Mouse (Mus musculus): ENCODE measurements around the gene Ncoa5. TPM values are rescaled to one million over a fixed set of nuclear protein-coding genes. Genes with fewer than 3 reads are reported as not detected.

The Ncoa5 gene
- polyA plus RNA-seq, 1 experiment: 19.6 TPM

DNA sequence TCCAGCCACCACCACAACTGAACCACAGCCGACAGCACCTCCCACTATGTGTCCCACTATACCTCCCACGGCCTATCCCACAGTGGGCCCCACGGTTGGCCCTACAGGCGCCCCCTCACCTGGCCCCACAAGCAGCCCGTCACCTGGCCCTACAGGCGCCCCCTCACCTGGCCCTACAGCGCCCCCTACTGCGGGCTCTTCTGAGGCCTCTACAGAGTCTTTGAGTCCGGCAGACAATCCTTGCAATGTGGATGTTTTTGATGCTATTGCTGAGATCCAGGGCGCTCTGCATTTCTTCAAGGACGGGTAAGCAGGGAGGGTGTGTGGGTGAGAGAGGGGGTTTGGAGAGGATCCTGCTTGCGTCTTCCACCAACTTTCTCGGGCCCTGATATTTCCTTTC is 82.2 kb downstream of the Ncoa5 start:
- Histone ChIP-seq H3K4me1 (peaks cover 56% of the 10 kb centered on the region), H3K4me3 (replicated peaks) (peak overlapping the region; percentile 77), H3K9me3 (peaks cover 59% of the 10 kb centered on the region), H3K27me3 (replicated peaks) (peaks cover 98% of the 10 kb centered on the region), H3K36me3 (replicated peaks; ENCODE audit: low read length) (no peaks in the 10 kb centered on the region)
- TF ChIP-seq FLI1 (IDR thresholded peaks at IDR 0.05; ENCODE audit: low read length) (no peak), GATA1 (IDR thresholded peaks at IDR 0.05; ENCODE audit: borderline replicate concordance, low read length) (no peak)

DNA sequence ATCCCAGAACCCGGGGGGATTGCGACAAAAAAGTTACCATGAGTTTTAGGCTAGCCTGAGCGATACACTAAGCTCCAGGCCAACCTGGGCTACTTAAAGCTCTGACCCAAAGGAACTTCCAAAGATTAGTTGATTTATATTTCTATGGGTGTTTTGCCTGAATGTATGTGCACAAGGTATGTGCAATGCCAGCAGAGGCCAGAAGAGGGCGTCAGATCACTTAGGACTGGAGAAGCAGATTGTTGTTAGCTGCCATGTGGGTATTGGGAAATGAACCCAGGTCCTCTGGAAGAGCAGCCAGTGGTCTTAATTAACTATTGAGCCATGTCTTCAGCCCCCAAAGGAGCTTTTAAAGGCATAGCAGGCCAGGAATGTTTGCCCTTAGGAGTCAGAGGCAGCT is 82.9 kb downstream of the Ncoa5 start:
- Histone ChIP-seq H3K36me3 (replicated peaks; ENCODE audit: low read length) (no peaks in the 10 kb centered on the region), H3K27me3 (replicated peaks) (peaks cover 98% of the 10 kb centered on the region), H3K4me3 (replicated peaks) (no peak overlapping the region), H3K4me1 (peaks cover 61% of the 10 kb centered on the region), H3K9me3 (peaks cover 52% of the 10 kb centered on the region)
- no peak for TF ChIP-seq GATA1 (IDR thresholded peaks at IDR 0.05; ENCODE audit: borderline replicate concordance, low read length)
- TF ChIP-seq FLI1 (IDR thresholded peaks at IDR 0.05; ENCODE audit: low read length): no peak

DNA sequence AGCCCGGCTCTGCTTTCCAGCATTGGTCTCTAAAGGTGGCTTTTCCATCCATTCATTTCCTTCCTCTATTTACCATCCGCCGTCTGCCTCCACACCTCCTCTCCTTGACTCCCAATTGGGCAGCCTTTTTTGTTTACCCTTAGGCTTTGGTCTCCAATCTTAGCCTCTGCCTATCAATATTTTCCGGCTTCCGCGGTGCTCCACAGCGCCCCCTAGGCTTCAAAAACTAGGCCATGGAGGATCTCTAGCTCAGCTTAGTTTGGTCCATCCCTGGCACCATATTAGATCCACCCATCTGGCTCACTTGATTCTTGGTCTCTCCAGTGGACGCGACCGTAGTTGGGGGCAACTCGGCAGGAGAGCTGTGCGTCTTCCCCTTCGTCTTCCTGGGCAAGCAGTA is 84.2 kb downstream of the Ncoa5 start:
- Histone ChIP-seq H3K4me3 (replicated peaks) (peak overlapping the region; percentile 82), H3K9me3 (peaks cover 43% of the 10 kb centered on the region)

More for the DNA sequence above, 84.2 kb downstream of the Ncoa5 start:
- H3K27me3 ChIP-seq (replicated peaks): peaks cover 99% of the 10 kb centered on the region
- H3K36me3 ChIP-seq (replicated peaks; ENCODE audit: low read length): no peaks in the 10 kb centered on the region
- no peak for TF ChIP-seq GATA1 (IDR thresholded peaks at IDR 0.05; ENCODE audit: borderline replicate concordance, low read length)
- no peak for TF ChIP-seq FLI1 (IDR thresholded peaks at IDR 0.05; ENCODE audit: low read length)
- peaks cover 63% of the 10 kb centered on the region for H3K4me1 ChIP-seq

Other genes starting within 250 kb of the Ncoa5 start
- gene Snx21, start 249.0 kb downstream of the Ncoa5 start, polyA plus RNA-seq (2012; ENCODE audit: insufficient read depth, low replicate concordance): 7.7 and 9.9 TPM in 2 replicates
- gene Acot8, start 230.0 kb downstream of the Ncoa5 start, polyA plus RNA-seq (2012; ENCODE audit: insufficient read depth, low replicate concordance): 63.1 and 87.6 TPM in 2 replicates
- 0.40 TPM in 1 of 2 replicates, not detected in the other for gene Zswim3, start 229.8 kb downstream of the Ncoa5 start, polyA plus RNA-seq (2012; ENCODE audit: insufficient read depth, low replicate concordance)
- gene Zswim1, start 212.2 kb downstream of the Ncoa5 start, polyA plus RNA-seq (2012; ENCODE audit: insufficient read depth, low replicate concordance): 13.3 and 15.6 TPM in 2 replicates
- not detected in 2 replicates for gene Spata25, start 206.3 kb downstream of the Ncoa5 start, polyA plus RNA-seq (2012; ENCODE audit: insufficient read depth, low replicate concordance)
- 135 and 694 TPM in 2 replicates for gene Ctsa, start 202.0 kb downstream of the Ncoa5 start, polyA plus RNA-seq (2012; ENCODE audit: insufficient read depth, low replicate concordance)
- gene Neurl2, start 201.4 kb downstream of the Ncoa5 start, polyA plus RNA-seq (2012; ENCODE audit: insufficient read depth, low replicate concordance): 5.4 TPM in 1 of 2 replicates, not detected in the other
- gene Pltp, start 177.2 kb downstream of the Ncoa5 start, polyA plus RNA-seq (2012; ENCODE audit: insufficient read depth, low replicate concordance): 15.1 and 146 TPM in 2 replicates
- gene Pcif1, start 155.6 kb downstream of the Ncoa5 start, polyA plus RNA-seq (2012; ENCODE audit: insufficient read depth, low replicate concordance): 120 and 158 TPM in 2 replicates
- gene Zfp335, start 123.1 kb downstream of the Ncoa5 start, polyA plus RNA-seq (2012; ENCODE audit: insufficient read depth, low replicate concordance): 21.8 and 45.9 TPM in 2 replicates
- gene Mmp9, start 94.1 kb downstream of the Ncoa5 start, polyA plus RNA-seq (2012; ENCODE audit: insufficient read depth, low replicate concordance): 2.4 TPM in 1 of 2 replicates, not detected in the other
- 0.47 and 0.89 TPM in 2 replicates for gene Slc12a5, start 74.1 kb downstream of the Ncoa5 start, polyA plus RNA-seq (2012; ENCODE audit: insufficient read depth, low replicate concordance)
- gene Cd40, start 20.8 kb upstream of the Ncoa5 start, polyA plus RNA-seq (2012; ENCODE audit: insufficient read depth, low replicate concordance): 0.12 TPM in 1 of 2 replicates, not detected in the other
- not detected in 2 replicates for gene 1700025C18Rik, start 55.9 kb upstream of the Ncoa5 start, polyA plus RNA-seq (2012; ENCODE audit: insufficient read depth, low replicate concordance)
- gene Cdh22, start 200.0 kb upstream of the Ncoa5 start, polyA plus RNA-seq (2012; ENCODE audit: insufficient read depth, low replicate concordance): 0.23 TPM in 1 of 2 replicates, not detected in the other